Mouse (Mus musculus) midbrain, embryonic 14.5 days (tissue): ENCODE data around the gene Plppr2. TPM values are rescaled to one million over a fixed set of nuclear protein-coding genes. Genes with fewer than 3 reads are reported as not detected.

Experiments
- ATAC-seq: fragments of 200-750 bp; cut with Nextera tagmentation; 2 replicates; pipeline ENCODE4 v1.8.0; 2017; ENCODE audit warnings: moderate number of reproducible peaks, moderate library complexity; ENCODE audit not compliant: low FRiP score, low TSS enrichment
- DNase-seq: peaks from one replicate; pipeline ENCODE4 v3.0.0-alpha.2; 2015
- H3K27ac ChIP-seq: fragments of 300-500 bp; sonication (generic); replicated peaks from 2 replicates; pipeline ENCODE4 v1.5.1; 2014; ENCODE audit warnings: mild to moderate bottlenecking, low read depth, low read length, moderate library complexity
- H3K27me3 ChIP-seq: fragments of 300-500 bp; sonication (generic); 2 replicates; pipeline ENCODE4 v1.6.1; 2014; ENCODE audit warnings: low read length, control low read depth, mixed read lengths; ENCODE audit not compliant: control insufficient read depth, insufficient read depth
- H3K36me3 ChIP-seq: fragments of 300-500 bp; sonication (generic); 2 replicates; pipeline ENCODE4 v1.6.1; 2014; ENCODE audit warnings: low read length, control low read depth; ENCODE audit not compliant: control insufficient read depth, insufficient read depth
- H3K4me1 ChIP-seq: fragments of 300-500 bp; sonication (generic); 2 replicates; pipeline ENCODE4 v1.6.1; 2014; ENCODE audit warnings: mild to moderate bottlenecking, antibody characterized with exemption, low read length, control low read depth; ENCODE audit not compliant: control insufficient read depth, insufficient read depth
- H3K4me2 ChIP-seq: fragments of 300-500 bp; sonication (generic); 2 replicates; pipeline ENCODE4 v1.6.1; 2014; ENCODE audit warnings: mild to moderate bottlenecking, low read length, moderate library complexity
- H3K4me3 ChIP-seq: fragments of 300-500 bp; sonication (generic); replicated peaks from 2 replicates; pipeline ENCODE4 v1.5.1; 2014; ENCODE audit warnings: low read depth, low read length
- H3K9ac ChIP-seq: fragments of 300-500 bp; sonication (generic); replicated peaks from 2 replicates; pipeline ENCODE4 v1.6.1; 2014; ENCODE audit warnings: mild to moderate bottlenecking, low read length, moderate library complexity
- H3K9me3 ChIP-seq: fragments of 300-500 bp; sonication (generic); 2 replicates; pipeline ENCODE4 v1.6.1; 2016; ENCODE audit warnings: low read length, control low read depth, mixed read lengths; ENCODE audit not compliant: control insufficient read depth
- WGBS: fragments of 180-500 bp; shearing (Covaris S2); extraction: QIAGEN DNeasy Blood & Tissue Kit; methylation state at CpG from one replicate; pipeline ENCODE4 v1.1.7; 2014; 5-methylcytosine and 5-hydroxymethylcytosine counted together
- polyA plus RNA-seq: library from polyadenylated mRNA; unstranded; fragments of >200 nt; fragmentation: Nextera tagmentation; extraction: Ambion mirVana; gene quantifications from 2 replicates; pipeline ENCODE4 v1.2.1, GENCODE M21; 2014

The Plppr2 gene
- polyA plus RNA-seq, result 91.3 and 92.2 TPM in 2 replicates

- H3K36me3 ChIP-seq, result peaks cover 21% of the 10 kb centered on the region
- peak within 1 kb of the TSS; percentile 81 for H3K27ac ChIP-seq
- H3K9ac ChIP-seq, result peak within 1 kb of the TSS; percentile 86
- H3K4me1 ChIP-seq, result peaks cover 10% of the 10 kb centered on the region
- DNase-seq (peak; percentile 98), ATAC-seq (peak; percentile 95)
- no peaks in the 10 kb centered on the region for H3K9me3 ChIP-seq
- H3K4me2 ChIP-seq, result peak within 1 kb of the TSS; percentile 61
- peak within 1 kb of the TSS; percentile 72 for H3K4me3 ChIP-seq
- under 1% methylated on average over 41 of the region's 43 CpGs for WGBS
- H3K27me3 ChIP-seq, result no peaks in the 10 kb centered on the region
Measured at GRCm38 (mm10) chr9:21936692-21937570, at the start of gene Plppr2. Gene Plppr2, plus strand, starts transcription at chr9:21937033.

- DNase-seq (no peak), ATAC-seq (no peak)
- H3K4me1 ChIP-seq, result no peaks in the 10 kb centered on the region
- no peaks in the 10 kb centered on the region for H3K9me3 ChIP-seq
- H3K4me2 ChIP-seq, result no peak overlapping the region
- no peak overlapping the region for H3K9ac ChIP-seq
- no peaks in the 10 kb centered on the region for H3K36me3 ChIP-seq
- no peaks in the 10 kb centered on the region; the same call in 1 of the 2 replicates for H3K27me3 ChIP-seq
- H3K4me3 ChIP-seq, result no peak overlapping the region
- 60% methylated on average over 3 of the region's 3 CpGs for WGBS
- no peak overlapping the region for H3K27ac ChIP-seq
Measured at GRCm38 (mm10) chr9:21889229-21889628, 47.6 kb upstream of the Plppr2 start.

- 13% methylated on average over 10 of the region's 10 CpGs for WGBS
- Histone ChIP-seq H3K36me3 (no peaks in the 10 kb centered on the region), H3K4me3 (peak overlapping the region; percentile 41), H3K4me1 (0 out of 2 replicates have a peak, but pooled peaks cover 4% of the 10 kb centered on the region), H3K4me2 (peak overlapping the region; percentile 61), H3K9me3 (no peaks in the 10 kb centered on the region), H3K27ac (0 out of 2 replicates have a peak overlapping the region, but pooled peaks have one; percentile 60), H3K27me3 (peaks cover 3% of the 10 kb centered on the region; the same call in 1 of the 2 replicates), H3K9ac (no peak overlapping the region; the same call in 1 of the 2 replicates)
- DNase-seq (peak; percentile 93), ATAC-seq (peak; percentile 88)
Measured at GRCm38 (mm10) chr9:21901223-21901820, 35.5 kb upstream of the Plppr2 start.

GRCm38 (mm10) chr9:21904031-21904430 is 32.8 kb upstream of the Plppr2 start:
- H3K4me2 ChIP-seq, result no peak overlapping the region
- no peak overlapping the region for H3K4me3 ChIP-seq
- ATAC-seq (no peak), DNase-seq (no peak)
- H3K4me1 ChIP-seq, result 0 out of 2 replicates have a peak, but pooled peaks cover 4% of the 10 kb centered on the region
- no peaks in the 10 kb centered on the region for H3K9me3 ChIP-seq
- WGBS, result 95% methylated on average over 4 of the region's 4 CpGs
- no peak overlapping the region for H3K27ac ChIP-seq
- H3K27me3 ChIP-seq, result peaks cover 3% of the 10 kb centered on the region; the same call in 1 of the 2 replicates
- no peaks in the 10 kb centered on the region for H3K36me3 ChIP-seq
- H3K9ac ChIP-seq, result no peak overlapping the region

GRCm38 (mm10) chr9:21908216-21908615 is 28.6 kb upstream of the Plppr2 start:
- H3K27me3 ChIP-seq, result no peaks in the 10 kb centered on the region
- no peaks in the 10 kb centered on the region for H3K9me3 ChIP-seq
- no peaks in the 10 kb centered on the region for H3K4me1 ChIP-seq
- ATAC-seq (no peak), DNase-seq (no peak)
- H3K4me3 ChIP-seq, result no peak overlapping the region
- H3K27ac ChIP-seq, result no peak overlapping the region
- no peak overlapping the region for H3K4me2 ChIP-seq
- no peaks in the 10 kb centered on the region for H3K36me3 ChIP-seq
- WGBS, result 78% methylated on average over 11 of the region's 11 CpGs
- no peak overlapping the region for H3K9ac ChIP-seq

DNA sequence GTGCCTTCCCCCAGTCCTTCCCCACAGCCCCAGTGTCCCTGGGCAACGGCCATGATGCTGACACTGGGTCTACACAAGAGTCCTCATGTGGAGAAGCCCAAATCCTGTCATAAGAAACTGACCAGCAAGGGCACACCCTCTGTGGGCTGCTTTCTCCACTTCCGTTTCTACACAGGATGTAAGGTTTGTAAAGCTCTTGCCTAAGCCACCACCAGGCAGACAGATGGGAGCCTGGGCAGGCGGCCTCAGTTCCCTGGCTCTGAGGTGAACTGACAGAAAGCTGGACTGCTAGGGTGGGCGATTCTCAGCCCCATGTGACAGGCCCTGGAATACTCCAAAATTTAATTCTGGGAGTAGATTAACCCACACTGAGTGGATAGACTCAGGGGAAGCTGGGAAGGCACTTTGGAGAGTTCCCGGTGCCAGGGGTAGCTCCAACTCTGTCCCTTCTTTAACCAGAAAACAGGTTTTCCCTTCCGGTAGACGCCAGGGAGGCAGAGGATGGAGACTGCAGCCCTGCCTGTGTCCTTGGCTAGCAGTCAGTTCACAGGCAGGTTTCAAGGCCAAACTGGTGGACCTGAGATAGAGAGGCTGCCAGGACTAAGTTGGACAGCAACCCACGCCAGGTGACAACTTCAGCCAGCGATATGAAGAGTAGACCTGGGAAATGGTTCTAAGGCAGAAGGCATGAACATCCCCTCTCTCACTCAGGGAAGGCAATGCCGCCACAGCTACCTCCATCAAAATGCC is 27.2 kb upstream of the Plppr2 start:
- no peak overlapping the region for H3K27ac ChIP-seq
- no peak overlapping the region for H3K4me3 ChIP-seq
- H3K9ac ChIP-seq, result no peak overlapping the region
- no peaks in the 10 kb centered on the region for H3K9me3 ChIP-seq
- no peak overlapping the region for H3K4me2 ChIP-seq
- H3K4me1 ChIP-seq, result no peaks in the 10 kb centered on the region
- DNase-seq (no peak), ATAC-seq (no peak)
- 0 out of 2 replicates have a peak, but pooled peaks cover 4% of the 10 kb centered on the region for H3K36me3 ChIP-seq
- 78% methylated on average over 10 of the region's 10 CpGs for WGBS
- H3K27me3 ChIP-seq, result no peaks in the 10 kb centered on the region

DNA sequence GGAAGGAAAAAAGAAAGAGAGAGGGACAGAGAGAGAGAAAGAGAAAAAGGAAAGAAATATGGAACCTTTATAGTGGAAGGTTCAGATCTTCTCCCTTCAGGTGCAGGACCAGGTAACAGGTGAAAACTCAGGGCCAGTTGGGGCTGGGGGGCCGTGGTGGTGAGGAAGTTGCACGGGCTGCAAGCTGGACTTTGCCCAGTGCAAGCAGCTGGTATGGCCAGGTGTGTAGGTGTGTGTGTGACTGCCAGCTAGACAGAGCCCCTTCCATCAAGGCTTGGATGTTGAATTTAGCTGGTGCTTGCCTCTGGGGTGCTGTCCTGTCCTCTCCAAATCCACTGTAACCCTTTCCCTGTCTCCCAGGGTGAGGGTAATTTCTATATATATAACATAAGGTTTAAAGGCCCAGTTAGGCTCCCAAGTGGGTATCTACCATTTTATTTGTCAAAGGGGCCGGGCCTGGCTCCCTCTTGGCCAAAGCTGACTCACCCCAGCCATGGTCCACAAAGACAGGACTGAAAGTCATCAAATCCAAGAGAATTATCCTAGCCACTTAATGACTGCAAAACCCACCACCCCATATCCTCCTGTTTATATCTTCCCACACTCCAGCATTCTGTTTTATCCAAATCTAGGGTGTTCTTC is 19.9 kb upstream of the Plppr2 start:
- no peak for ATAC-seq
- H3K4me3 ChIP-seq, result peak overlapping the region; percentile 55
- 63% methylated on average over 3 of the region's 3 CpGs for WGBS
- DNase-seq, result no peak
- no peaks in the 10 kb centered on the region; the same call in 1 of the 2 replicates for H3K27me3 ChIP-seq
- 0 out of 2 replicates have a peak, but pooled peaks cover 4% of the 10 kb centered on the region for H3K36me3 ChIP-seq
- no peaks in the 10 kb centered on the region for H3K9me3 ChIP-seq
- H3K27ac ChIP-seq, result 0 out of 2 replicates have a peak overlapping the region, but pooled peaks have one; percentile 5
- peak overlapping the region; percentile 65 for H3K9ac ChIP-seq
- H3K4me1 ChIP-seq, result 0 out of 2 replicates have a peak, but pooled peaks cover 3% of the 10 kb centered on the region
- H3K4me2 ChIP-seq, result peak overlapping the region; percentile 88
